Mouse (Mus musculus): Measurements from ENCODE around the gene Ezh1. TPM values are rescaled to one million over a fixed set of nuclear protein-coding genes. Genes with fewer than 3 reads are reported as not detected.
"Not testable (repeated sequence)": the region's sequence is repeated elsewhere in the genome, so short reads cannot be mapped to it uniquely, and the experiment has no call there.

The Ezh1 gene
- polyA plus RNA-seq, 1 experiment from 2014 or later: 12.9 TPM

DNA sequence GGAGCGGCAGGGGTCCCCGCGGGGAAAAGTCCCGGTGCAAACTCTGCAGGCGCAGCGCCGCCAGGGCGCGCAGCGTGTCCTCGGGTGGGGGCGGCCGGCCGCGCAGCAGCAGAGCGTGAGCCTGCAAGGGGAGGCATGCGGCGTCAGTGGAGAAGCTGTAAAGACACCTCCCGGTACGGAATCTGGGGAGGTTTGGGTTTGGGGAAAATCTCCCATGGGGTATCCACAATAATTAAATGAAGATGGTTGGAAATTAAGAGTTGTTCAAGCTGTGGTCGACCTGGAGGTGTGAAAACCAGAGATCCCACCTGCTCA is 62.0 kb downstream of the Ezh1 start:
- peak overlapping the region; percentile 57 for H3K4me3 ChIP-seq
- H3K36me3 ChIP-seq: peaks cover 56% of the 10 kb centered on the region
- peak overlapping the region; percentile 60; the same call in 1 of the 2 replicates for H3K27ac ChIP-seq
- WGBS: 13% methylated on average over 21 of the region's 21 CpGs
- H3K4me1 ChIP-seq: peaks cover 45% of the 10 kb centered on the region
- H3K27me3 ChIP-seq (ENCODE audit: insufficient read depth, poor library complexity, severe bottlenecking): peaks cover 87% of the 10 kb centered on the region
- DNase-seq (ENCODE audit: low spot score): no peak
- no peaks in the 10 kb centered on the region for H3K9me3 ChIP-seq

DNA sequence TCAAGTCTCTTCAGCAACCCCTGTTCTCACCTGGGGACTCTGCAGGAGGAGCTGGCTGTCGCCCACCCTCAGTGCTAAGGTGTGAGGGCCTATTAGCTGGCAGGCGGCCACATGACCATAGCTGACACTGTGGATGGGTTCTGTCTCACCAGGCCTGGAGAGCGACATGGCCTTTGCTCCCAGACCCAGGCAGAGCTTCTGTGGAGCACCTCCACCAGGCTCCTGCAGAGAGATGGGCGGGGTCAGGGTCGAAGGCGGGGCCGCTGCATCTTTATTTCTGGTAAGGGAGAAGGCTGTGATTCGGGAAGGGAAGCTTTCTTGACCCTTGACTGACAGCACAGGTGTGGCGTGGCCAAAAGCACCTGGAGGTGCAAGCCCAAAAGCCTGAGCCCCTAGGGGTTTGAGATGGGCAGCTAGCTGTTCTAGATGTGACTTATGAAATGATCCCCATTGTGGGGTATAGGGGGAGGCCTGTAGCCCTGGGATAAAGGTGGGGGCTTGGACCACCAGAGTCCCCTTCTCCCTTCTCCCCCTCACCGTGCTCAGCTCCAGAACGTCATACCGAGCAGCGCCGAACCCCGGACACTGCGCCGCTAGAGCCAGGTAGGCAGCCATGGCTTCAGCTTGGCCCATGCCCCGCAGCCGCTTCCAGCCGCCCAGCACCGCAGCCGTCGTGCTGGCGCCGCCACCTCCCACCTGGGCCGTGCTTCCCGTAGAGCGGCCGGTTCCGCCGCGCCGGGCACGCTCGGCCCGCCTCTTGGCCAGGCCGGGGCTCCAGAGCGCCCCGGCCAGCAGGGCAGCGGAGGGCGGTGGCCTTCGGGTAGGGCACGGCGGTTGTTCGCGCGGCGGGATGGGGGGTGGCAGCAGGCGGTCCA is 62.5 kb downstream of the Ezh1 start:
- Histone ChIP-seq H3K27ac (peak overlapping the region; percentile 60), H3K9me3 (no peaks in the 10 kb centered on the region), H3K4me3 (peak overlapping the region; percentile 57), H3K4me1 (peaks cover 39% of the 10 kb centered on the region), H3K36me3 (peaks cover 56% of the 10 kb centered on the region), H3K27me3 (ENCODE audit: insufficient read depth, poor library complexity, severe bottlenecking) (peaks cover 82% of the 10 kb centered on the region)
- DNase-seq (ENCODE audit: low spot score): no peak
- 17% methylated on average over 47 of the region's 49 CpGs for WGBS

DNA sequence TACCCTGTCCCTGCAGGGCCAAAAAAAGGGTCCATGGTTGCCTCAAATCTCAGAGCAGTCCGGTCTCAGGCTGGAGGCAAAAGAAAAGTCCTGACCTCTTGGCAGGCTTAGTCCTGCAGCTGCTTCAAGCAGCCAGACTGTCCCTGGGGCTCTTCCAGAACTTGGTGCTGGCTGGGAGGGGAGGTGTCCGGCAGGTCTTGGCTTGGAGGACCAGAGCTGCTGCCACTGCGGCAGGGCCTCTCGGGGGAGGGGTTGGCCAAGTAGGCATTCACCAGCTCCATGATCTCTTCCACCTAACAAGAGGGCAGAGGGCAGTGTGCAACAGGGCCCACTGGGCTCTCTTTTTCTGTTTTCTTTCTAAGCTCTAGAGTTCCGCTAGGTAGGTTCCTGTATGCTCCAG is 63.5 kb downstream of the Ezh1 start:
- 73% methylated on average over 5 of the region's 5 CpGs for WGBS
- H3K4me3 ChIP-seq: no peak overlapping the region
- no peak overlapping the region for H3K27ac ChIP-seq
- peaks cover 50% of the 10 kb centered on the region for H3K36me3 ChIP-seq
- H3K27me3 ChIP-seq (ENCODE audit: insufficient read depth, poor library complexity, severe bottlenecking): peaks cover 74% of the 10 kb centered on the region
- no peaks in the 10 kb centered on the region for H3K9me3 ChIP-seq
- no peak for DNase-seq (ENCODE audit: low spot score)
- H3K4me1 ChIP-seq: peaks cover 32% of the 10 kb centered on the region

DNA sequence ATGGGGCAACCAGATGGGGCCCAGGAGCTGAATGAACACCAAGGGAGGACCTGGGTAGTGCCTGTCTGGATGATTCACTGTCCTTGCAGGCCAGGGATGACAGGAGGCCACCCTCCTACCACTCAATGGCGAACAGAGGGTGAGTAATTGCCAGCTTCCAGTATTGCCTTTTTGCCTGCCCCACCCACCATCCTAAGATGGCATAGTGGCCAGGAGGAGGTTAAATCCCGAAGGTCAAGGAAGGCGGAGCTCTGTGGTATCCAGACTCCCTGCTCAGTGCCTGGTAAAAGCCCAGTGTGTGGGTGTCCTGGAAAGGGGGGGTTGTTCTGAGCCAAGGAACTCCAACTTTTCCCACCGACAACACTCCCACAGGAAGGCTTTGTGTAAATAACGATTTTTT is 64.0 kb downstream of the Ezh1 start:
- WGBS: 53% methylated on average over 5 of the region's 5 CpGs
- Histone ChIP-seq H3K36me3 (peaks cover 45% of the 10 kb centered on the region), H3K4me3 (no peak overlapping the region), H3K9me3 (no peaks in the 10 kb centered on the region), H3K4me1 (peaks cover 29% of the 10 kb centered on the region), H3K27me3 (ENCODE audit: insufficient read depth, poor library complexity, severe bottlenecking) (peaks cover 74% of the 10 kb centered on the region), H3K27ac (no peak overlapping the region)
- DNase-seq (ENCODE audit: low spot score): no peak

DNA sequence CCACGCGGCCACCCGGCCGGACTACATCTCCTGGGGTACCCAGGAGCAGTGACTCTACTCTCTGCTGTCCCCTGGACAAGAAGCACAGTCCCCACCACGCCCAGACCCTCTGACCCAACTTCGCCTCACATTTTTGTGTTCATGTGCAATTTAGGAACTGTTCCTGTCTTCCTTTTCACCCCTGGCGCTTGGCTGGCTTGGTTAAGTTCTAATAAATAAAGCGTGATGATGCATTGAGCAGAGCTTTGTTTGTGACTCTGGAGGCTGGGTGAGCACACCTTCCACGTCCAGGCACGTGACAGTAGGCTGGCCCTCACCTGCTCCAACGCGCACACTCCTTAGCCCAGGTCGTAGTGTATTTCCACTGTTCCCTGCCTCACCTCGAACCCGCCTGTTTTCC is 64.7 kb downstream of the Ezh1 start:
- Histone ChIP-seq H3K36me3 (peaks cover 38% of the 10 kb centered on the region), H3K4me3 (no peak overlapping the region)
- WGBS: 86% methylated on average over 15 of the region's 15 CpGs

DNA sequence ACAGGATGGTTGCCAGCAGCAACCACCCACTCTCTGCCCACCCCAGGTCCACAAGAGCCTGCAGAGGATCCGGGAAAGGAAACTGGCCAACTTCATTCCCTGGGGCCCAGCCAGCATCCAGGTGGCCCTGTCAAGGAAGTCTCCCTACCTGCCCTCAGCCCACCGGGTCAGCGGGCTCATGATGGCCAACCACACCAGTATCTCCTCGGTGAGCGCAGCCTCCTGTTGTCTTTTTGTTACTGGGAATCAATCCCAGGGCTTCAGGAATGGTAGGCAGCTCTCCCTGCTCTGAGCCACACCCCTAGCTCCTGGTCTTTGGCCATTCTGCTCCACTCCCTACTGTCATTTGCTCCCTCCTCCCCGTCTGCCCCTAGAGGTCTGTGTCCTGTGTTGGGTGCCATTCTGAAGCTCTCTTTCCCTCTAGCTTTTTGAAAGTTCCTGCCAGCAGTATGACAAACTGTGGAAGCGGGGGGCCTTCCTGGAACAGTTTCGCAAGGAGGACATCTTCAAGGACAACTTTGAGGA is 65.2 kb downstream of the Ezh1 start:
- peaks cover 71% of the 10 kb centered on the region for H3K27me3 ChIP-seq (ENCODE audit: insufficient read depth, poor library complexity, severe bottlenecking)
- peaks cover 35% of the 10 kb centered on the region for H3K4me1 ChIP-seq
- not testable (repeated sequence) for H3K9me3 ChIP-seq; H3K27ac ChIP-seq; H3K4me3 ChIP-seq; DNase-seq (ENCODE audit: low spot score)
- H3K36me3 ChIP-seq: peaks cover 33% of the 10 kb centered on the region
- 68% methylated on average over 8 of the region's 8 CpGs for WGBS

More for the DNA sequence above, 64.7 kb downstream of the Ezh1 start:
- Histone ChIP-seq H3K9me3 (no peaks in the 10 kb centered on the region), H3K4me1 (peaks cover 30% of the 10 kb centered on the region), H3K27me3 (ENCODE audit: insufficient read depth, poor library complexity, severe bottlenecking) (peaks cover 71% of the 10 kb centered on the region), H3K27ac (no peak overlapping the region)
- no peak for DNase-seq (ENCODE audit: low spot score)

DNA sequence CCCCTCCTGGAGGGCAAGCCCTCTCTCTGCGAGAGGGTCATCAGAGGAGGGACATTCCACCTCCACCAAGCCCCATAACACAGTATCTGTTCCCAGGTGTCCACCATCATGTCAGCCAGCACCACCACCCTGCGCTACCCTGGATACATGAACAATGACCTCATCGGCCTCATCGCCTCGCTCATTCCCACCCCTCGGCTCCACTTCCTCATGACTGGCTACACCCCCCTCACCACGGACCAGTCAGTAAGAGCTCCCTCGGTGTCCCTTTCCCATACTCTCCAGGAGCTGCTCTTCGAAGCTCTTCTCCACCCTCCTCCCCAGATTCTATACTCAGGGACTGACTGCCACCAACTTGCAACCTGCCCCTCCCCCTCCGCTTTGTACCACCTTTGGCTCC is 66.1 kb downstream of the Ezh1 start:
- 66% methylated on average over 9 of the region's 10 CpGs for WGBS
- H3K9me3 ChIP-seq; DNase-seq (ENCODE audit: low spot score); H3K27ac ChIP-seq; H3K4me3 ChIP-seq: not testable (repeated sequence)
- peaks cover 64% of the 10 kb centered on the region for H3K27me3 ChIP-seq (ENCODE audit: insufficient read depth, poor library complexity, severe bottlenecking)
- H3K4me1 ChIP-seq: peaks cover 36% of the 10 kb centered on the region
- H3K36me3 ChIP-seq: peaks cover 33% of the 10 kb centered on the region

DNA sequence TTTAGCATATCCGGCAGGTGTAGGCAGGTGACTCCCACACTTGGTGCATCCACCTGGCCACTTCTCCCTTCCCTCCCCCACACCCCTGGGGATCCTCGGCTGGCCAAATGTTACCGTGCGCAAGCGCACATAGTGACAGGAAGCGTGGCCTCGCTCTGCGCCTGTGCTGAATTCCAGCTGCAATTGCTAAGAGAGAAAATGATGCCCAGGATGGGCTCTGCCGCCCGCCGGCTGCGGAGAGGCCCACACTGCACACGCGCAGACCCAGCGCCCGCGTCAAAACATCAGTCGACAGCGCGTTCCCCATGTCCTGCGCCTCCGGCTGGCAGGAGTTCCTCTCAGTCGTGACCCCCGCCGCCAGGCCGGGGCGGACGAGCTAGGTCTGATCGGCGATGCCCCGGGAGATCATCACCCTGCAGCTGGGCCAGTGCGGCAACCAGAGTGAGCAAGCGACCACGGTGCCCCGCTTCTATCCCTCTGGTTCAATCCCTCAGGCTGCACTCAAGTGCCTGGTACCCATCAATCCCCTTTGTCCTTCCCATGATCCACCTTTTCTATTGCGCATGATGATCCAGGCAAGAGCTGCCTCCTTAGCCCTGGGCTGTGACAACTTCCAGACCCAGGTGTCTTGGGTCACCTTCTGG is 70.4 kb downstream of the Ezh1 start, which contains the start of gene Tubg2:
Gene Tubg2 (plus strand): TSS at position 180 of the 644 bp plus-strand sequence.
- Histone ChIP-seq H3K27me3 (ENCODE audit: insufficient read depth, poor library complexity, severe bottlenecking) (peaks cover 21% of the 10 kb centered on the region), H3K27ac (peak within 1 kb of the TSS; percentile 82), H3K36me3 (no peaks in the 10 kb centered on the region), H3K4me1 (peaks cover 12% of the 10 kb centered on the region), H3K4me3 (peak within 1 kb of the TSS; percentile 59), H3K9me3 (no peaks in the 10 kb centered on the region)
- peak; percentile 86 for DNase-seq (ENCODE audit: low spot score)
- 2% methylated on average over 36 of the region's 36 CpGs for WGBS

DNA sequence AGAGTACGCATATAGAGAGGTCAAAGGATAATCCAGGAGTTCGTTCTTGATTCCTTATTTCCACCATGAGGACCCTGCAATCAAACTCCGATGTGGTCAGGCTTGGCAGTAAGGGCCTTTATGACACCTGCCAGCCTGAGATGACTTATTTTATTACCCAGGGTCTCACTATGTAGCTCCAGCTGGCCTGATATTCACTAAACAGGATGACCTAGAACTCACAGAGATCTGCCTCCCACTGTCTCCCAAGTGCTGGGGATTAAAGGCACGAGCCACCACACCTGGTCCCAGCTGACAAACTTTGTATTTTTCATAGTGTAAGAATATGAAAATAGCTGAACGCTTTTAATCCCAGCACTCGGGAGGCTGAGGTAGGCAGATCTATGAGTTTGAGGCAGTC is 71.1 kb downstream of the Ezh1 start:
- peaks cover 12% of the 10 kb centered on the region for H3K4me1 ChIP-seq
- 67% methylated on average over 6 of the region's 6 CpGs for WGBS
- DNase-seq (ENCODE audit: low spot score): no peak
- H3K27ac ChIP-seq: no peak overlapping the region
- H3K9me3 ChIP-seq: no peaks in the 10 kb centered on the region
- no peak overlapping the region for H3K4me3 ChIP-seq
- H3K36me3 ChIP-seq: no peaks in the 10 kb centered on the region
- peaks cover 18% of the 10 kb centered on the region for H3K27me3 ChIP-seq (ENCODE audit: insufficient read depth, poor library complexity, severe bottlenecking)

DNA sequence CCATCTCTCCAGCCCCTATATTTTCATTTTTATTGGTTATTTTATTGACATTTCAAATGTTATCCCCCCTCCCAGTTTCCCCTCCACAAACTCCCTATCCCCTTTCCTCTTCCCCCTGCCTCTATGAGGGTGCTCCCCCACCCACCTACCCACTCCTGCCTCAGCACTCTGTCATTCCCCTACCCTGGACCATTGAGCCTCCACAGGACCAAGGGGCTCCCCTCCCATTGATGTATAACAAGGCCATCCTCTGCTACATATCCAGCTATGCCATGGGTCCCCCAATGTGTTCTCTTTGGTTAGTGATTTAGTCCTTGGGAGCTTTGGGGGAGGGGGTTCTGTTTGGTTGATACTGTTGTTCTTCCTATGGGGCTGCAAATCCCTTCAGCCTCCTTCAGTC is 71.6 kb downstream of the Ezh1 start:
- DNase-seq (ENCODE audit: low spot score): no peak
- no peaks in the 10 kb centered on the region for H3K9me3 ChIP-seq
- H3K27ac ChIP-seq: no peak overlapping the region
- peaks cover 12% of the 10 kb centered on the region for H3K4me1 ChIP-seq
- no peak overlapping the region for H3K4me3 ChIP-seq
- peaks cover 18% of the 10 kb centered on the region for H3K27me3 ChIP-seq (ENCODE audit: insufficient read depth, poor library complexity, severe bottlenecking)
- H3K36me3 ChIP-seq: no peaks in the 10 kb centered on the region

DNA sequence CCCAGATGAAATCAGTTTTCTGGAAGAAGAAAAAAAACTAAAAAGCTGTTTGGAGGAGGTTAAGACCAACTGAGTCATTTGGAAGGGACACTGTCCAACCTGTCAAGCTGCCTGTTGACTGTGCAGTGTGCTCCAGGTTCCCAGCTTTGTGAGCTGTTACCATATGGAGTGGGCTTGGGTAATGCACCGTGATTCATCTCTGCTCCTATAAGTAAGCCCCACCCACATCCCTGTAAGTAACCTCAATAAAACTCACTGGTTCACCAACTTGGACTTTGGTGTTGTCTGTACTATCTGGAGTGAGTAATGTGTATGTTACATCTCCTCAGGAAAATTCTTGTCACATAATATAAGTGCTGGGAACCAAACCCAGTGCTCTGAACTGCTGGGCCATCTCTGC is 73.4 kb downstream of the Ezh1 start:
- H3K9me3 ChIP-seq: no peaks in the 10 kb centered on the region
- H3K27ac ChIP-seq: no peak overlapping the region
- H3K27me3 ChIP-seq (ENCODE audit: insufficient read depth, poor library complexity, severe bottlenecking): peaks cover 16% of the 10 kb centered on the region
- DNase-seq (ENCODE audit: low spot score): no peak
- H3K4me1 ChIP-seq: peaks cover 21% of the 10 kb centered on the region
- H3K4me3 ChIP-seq: no peak overlapping the region
- 71% methylated on average over 1 of the region's 1 CpGs for WGBS
- no peaks in the 10 kb centered on the region for H3K36me3 ChIP-seq

DNA sequence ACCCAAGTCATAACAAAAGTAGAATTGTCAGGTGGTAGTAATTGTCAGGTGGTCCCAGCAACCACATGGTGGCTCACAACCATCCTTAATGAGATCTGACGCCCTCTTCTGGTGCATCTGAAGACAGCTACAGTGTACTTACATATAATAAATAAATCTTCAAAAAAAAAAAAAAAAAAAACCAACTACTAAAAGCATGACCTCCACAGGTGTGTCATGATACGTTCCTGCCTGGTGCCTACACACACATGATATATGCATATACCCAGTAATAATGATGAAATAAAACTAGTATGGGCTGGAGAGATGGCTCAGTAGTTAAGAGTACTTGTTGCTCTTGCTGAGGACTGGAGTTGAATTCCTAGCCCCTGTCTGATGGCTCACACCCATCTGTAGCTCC is 75.2 kb downstream of the Ezh1 start:
- Histone ChIP-seq H3K4me1 (peaks cover 15% of the 10 kb centered on the region), H3K9me3 (no peaks in the 10 kb centered on the region), H3K27ac (no peak overlapping the region), H3K36me3 (no peaks in the 10 kb centered on the region), H3K4me3 (no peak overlapping the region), H3K27me3 (ENCODE audit: insufficient read depth, poor library complexity, severe bottlenecking) (0 out of 2 replicates have a peak, but pooled peaks cover 2% of the 10 kb centered on the region)
- DNase-seq (ENCODE audit: low spot score): no peak
- 30% methylated on average over 2 of the region's 2 CpGs for WGBS

All from heart, embryonic 10.5 days (tissue).